Mouse (Mus musculus): ENCODE measurements around the gene Rhag. TPM values are rescaled to one million over a fixed set of nuclear protein-coding genes. Genes with fewer than 3 reads are reported as not detected.

The Rhag gene
- polyA plus RNA-seq (2012; ENCODE audit: insufficient read depth, low replicate concordance) = not detected in 2 replicates

GRCm38 (mm10) chr17:40810934-40811333 is at the start of gene Rhag:
Rhag (plus strand) TSS chr17:40811126.
- TF ChIP-seq GATA1 (IDR thresholded peaks at IDR 0.05; ENCODE audit: borderline replicate concordance, low read length) (no peak), FLI1 (IDR thresholded peaks at IDR 0.05; ENCODE audit: low read length) (no peak)
- no peaks in the 10 kb centered on the region for H3K36me3 ChIP-seq (replicated peaks; ENCODE audit: low read length)
- peaks cover 12% of the 10 kb centered on the region for H3K4me1 ChIP-seq
- no peaks in the 10 kb centered on the region for H3K27me3 ChIP-seq (replicated peaks)
- no peaks in the 10 kb centered on the region for H3K9me3 ChIP-seq
- H3K4me3 ChIP-seq (replicated peaks) = no peak within 1 kb of the TSS

DNA sequence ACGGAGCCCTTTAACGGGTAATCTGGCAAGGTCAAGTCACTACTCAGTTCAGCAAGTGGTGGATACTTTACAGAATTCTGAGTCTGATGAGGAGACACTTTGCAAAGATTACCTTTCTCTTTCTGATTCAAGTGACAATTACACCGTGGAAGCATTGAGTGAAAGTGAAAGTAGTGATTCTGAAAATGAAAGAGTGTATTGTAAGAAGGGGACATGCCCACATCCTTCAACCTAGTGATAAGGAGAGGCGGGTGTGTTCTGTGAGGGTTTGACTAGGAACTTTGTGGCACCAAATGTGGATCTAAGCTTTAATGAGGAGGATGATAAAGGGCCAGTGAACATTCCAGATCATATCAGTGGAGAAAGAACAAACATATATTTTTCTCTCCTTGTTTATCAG is 47.3 kb upstream of the Rhag start:
- no peaks in the 10 kb centered on the region for H3K9me3 ChIP-seq
- no peaks in the 10 kb centered on the region for H3K36me3 ChIP-seq (replicated peaks; ENCODE audit: low read length)
- peaks cover 4% of the 10 kb centered on the region; the same call in 1 of the 2 replicates for H3K4me1 ChIP-seq
- no peak for TF ChIP-seq GATA1 (IDR thresholded peaks at IDR 0.05; ENCODE audit: borderline replicate concordance, low read length)
- TF ChIP-seq FLI1 (IDR thresholded peaks at IDR 0.05; ENCODE audit: low read length) = no peak
- no peaks in the 10 kb centered on the region for H3K27me3 ChIP-seq (replicated peaks)
- H3K4me3 ChIP-seq (replicated peaks) = peak overlapping the region; percentile 85

DNA sequence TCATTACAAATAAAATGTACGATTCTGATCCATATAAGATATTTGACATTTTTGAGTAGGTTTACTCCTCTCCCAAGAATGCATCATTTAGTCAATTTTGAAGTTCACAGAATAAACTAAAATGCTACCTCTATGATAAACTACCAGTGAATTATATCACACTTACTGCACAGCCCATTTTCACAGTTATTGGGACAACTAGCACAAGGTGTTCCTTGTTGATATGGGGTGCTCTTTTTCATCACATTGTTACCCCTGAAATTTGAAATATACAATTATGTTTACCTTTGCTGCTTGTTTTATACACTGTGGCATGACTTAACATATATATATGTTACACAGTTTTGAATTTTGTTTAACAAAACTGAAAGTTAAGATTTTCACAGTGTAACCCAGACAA is 43.8 kb upstream of the Rhag start:
- no peak overlapping the region for H3K4me3 ChIP-seq (replicated peaks)
- H3K9me3 ChIP-seq = no peaks in the 10 kb centered on the region
- no peaks in the 10 kb centered on the region for H3K27me3 ChIP-seq (replicated peaks)
- TF ChIP-seq GATA1 (IDR thresholded peaks at IDR 0.05; ENCODE audit: borderline replicate concordance, low read length) = no peak
- TF ChIP-seq FLI1 (IDR thresholded peaks at IDR 0.05; ENCODE audit: low read length) = no peak
- peaks cover 4% of the 10 kb centered on the region; the same call in 1 of the 2 replicates for H3K4me1 ChIP-seq
- H3K36me3 ChIP-seq (replicated peaks; ENCODE audit: low read length) = no peaks in the 10 kb centered on the region

DNA sequence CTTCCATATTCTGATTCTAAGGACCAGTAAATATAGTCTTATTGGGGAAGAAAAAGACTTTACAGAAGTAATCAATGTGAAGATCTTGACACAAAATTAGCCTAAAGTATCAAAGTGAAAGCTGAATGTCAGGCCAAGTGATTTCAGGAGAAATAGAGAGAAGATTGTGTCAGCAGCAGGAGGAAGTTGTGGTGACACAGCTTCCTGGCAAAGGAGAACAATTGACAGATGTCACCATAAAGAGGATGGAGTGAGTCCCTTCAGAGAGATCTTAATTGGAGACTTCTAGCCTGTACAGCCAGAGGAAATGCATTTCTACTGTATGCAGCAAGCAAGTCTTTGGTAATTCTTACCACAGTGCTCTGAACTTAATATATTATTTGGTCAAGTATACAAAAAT is 21.0 kb upstream of the Rhag start:
- H3K4me3 ChIP-seq (replicated peaks) = no peak overlapping the region
- TF ChIP-seq FLI1 (IDR thresholded peaks at IDR 0.05; ENCODE audit: low read length) (no peak), GATA1 (IDR thresholded peaks at IDR 0.05; ENCODE audit: borderline replicate concordance, low read length) (no peak)
- no peaks in the 10 kb centered on the region for H3K27me3 ChIP-seq (replicated peaks)
- no peaks in the 10 kb centered on the region for H3K36me3 ChIP-seq (replicated peaks; ENCODE audit: low read length)
- peaks cover 21% of the 10 kb centered on the region for H3K4me1 ChIP-seq
- H3K9me3 ChIP-seq = no peaks in the 10 kb centered on the region

DNA sequence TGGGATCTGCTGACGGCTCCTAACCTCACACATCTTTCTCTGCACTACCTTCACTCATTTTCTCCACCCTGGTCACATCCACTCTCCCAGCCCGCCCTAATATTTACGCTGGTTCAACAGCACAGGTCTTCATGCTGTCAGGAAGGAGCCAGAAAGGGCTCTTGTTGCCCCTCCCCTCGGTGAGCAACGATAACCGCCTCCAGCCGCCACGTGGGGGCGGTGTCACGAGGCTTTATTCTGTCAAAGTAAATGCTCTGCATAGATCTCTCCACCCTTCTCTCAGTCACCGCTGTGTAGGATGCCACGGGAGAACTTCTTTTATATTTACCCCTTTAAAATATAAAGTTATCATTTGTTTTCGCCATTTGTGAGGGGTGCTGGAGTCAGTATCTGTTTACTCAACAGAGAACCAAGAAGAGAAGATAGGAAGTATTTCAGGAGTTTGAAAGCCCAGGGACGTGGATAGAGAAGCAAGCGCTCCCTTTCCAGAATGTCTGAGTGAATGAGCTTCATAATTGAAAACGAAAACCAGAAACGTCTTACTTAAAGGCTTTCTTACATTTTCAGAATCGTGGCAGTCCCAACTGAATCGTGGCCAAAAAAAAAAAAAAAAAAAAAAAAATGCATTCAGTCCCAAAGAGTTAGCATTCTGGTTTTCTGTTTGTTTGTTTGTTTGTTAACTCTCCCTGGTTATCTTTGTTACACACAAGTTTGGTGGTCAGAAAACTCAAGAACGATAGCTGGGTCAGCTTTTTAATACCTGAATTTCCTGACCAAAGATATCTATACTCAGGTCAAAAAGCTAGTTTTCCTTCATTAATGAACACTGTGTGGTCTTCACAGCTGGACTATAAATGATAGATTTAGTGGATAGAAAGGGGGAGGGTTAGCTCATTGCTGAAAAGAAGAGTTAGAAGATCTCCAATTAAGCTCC is 16.7 kb upstream of the Rhag start:
- no peaks in the 10 kb centered on the region for H3K9me3 ChIP-seq
- H3K4me1 ChIP-seq = peaks cover 16% of the 10 kb centered on the region
- no peaks in the 10 kb centered on the region for H3K36me3 ChIP-seq (replicated peaks; ENCODE audit: low read length)
- no peak for TF ChIP-seq FLI1 (IDR thresholded peaks at IDR 0.05; ENCODE audit: low read length)
- TF ChIP-seq GATA1 (IDR thresholded peaks at IDR 0.05; ENCODE audit: borderline replicate concordance, low read length) = no peak
- no peaks in the 10 kb centered on the region for H3K27me3 ChIP-seq (replicated peaks)
- H3K4me3 ChIP-seq (replicated peaks) = no peak overlapping the region

DNA sequence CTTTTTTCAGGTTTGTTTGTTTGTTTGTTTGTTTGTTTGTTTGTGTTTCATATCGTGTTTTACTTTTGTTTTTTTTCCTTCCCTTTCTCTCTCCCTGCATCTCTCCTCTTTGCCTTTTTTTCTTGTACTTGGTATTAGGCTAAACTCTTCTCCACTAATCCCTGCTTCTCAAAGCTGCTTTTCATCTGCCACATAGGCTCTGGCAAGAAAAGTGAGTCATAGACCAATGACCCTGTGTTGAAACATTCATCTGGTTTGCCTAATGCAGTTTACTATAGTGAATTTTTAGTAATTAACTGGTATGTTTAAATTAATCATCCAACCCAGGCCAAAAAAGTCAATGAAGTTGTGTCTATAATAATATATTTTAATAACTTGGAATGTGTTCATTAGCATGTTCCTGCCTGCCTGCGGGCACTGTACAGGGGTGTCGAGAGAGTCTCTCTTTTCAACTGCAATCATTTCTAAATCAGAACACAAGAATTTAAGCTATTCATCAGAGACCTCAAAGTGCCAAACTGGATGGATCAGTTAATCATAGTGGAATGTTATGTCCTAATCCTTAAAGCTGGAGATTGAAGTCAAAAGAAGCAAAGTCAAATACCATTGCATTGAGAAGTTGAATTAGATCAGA is 8.1 kb upstream of the Rhag start:
- H3K27me3 ChIP-seq (replicated peaks) = no peaks in the 10 kb centered on the region
- no peak overlapping the region for H3K4me3 ChIP-seq (replicated peaks)
- no peaks in the 10 kb centered on the region for H3K9me3 ChIP-seq
- TF ChIP-seq FLI1 (IDR thresholded peaks at IDR 0.05; ENCODE audit: low read length) (no peak), GATA1 (IDR thresholded peaks at IDR 0.05; ENCODE audit: borderline replicate concordance, low read length) (no peak)
- H3K4me1 ChIP-seq = peaks cover 9% of the 10 kb centered on the region
- H3K36me3 ChIP-seq (replicated peaks; ENCODE audit: low read length) = no peaks in the 10 kb centered on the region

GRCm38 (mm10) chr17:40806550-40806949 is 4.4 kb upstream of the Rhag start:
- Histone ChIP-seq H3K36me3 (replicated peaks; ENCODE audit: low read length) (no peaks in the 10 kb centered on the region), H3K4me3 (replicated peaks) (peak overlapping the region; percentile 80), H3K27me3 (replicated peaks) (no peaks in the 10 kb centered on the region), H3K9me3 (no peaks in the 10 kb centered on the region), H3K4me1 (peaks cover 12% of the 10 kb centered on the region)
- no peak for TF ChIP-seq GATA1 (IDR thresholded peaks at IDR 0.05; ENCODE audit: borderline replicate concordance, low read length)
- no peak for TF ChIP-seq FLI1 (IDR thresholded peaks at IDR 0.05; ENCODE audit: low read length)

DNA sequence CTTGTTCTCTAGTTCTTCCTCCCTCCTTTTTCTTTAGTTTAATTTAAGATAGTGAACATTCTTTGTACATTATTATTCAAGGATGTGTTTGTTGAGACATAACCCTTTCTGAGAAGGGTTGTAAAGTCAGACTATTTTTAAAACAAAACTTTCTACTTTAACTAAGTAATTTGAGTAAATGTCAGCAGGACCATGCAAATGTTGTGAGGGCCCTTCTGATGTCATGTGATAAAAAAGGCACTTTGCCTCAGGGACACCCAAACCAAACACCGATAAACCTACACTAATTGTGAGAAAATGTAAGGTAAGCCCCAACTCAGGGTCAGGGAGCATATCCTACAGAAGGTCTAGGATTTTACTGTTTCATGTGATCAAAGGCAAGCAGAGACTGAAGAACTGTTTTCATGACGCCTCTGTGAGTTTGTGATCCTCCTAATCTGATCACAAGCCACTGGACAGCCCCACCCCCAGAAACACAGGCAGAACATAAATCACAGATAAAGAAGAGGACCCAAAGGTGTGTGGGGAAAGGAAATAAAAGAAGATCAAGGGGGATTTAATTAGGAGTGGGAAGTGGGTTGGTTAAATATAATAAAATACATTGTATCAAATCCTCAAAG is 3.9 kb upstream of the Rhag start, which contains the start of gene Crisp2:
TSS of gene Crisp2 (minus strand) at position 51 of the 620 bp plus-strand sequence.
- TF ChIP-seq GATA1 (IDR thresholded peaks at IDR 0.05; ENCODE audit: borderline replicate concordance, low read length) (no peak), FLI1 (IDR thresholded peaks at IDR 0.05; ENCODE audit: low read length) (no peak)
- no peaks in the 10 kb centered on the region for H3K27me3 ChIP-seq (replicated peaks)
- H3K4me3 ChIP-seq (replicated peaks) = peak within 1 kb of the TSS; percentile 80
- no peaks in the 10 kb centered on the region for H3K36me3 ChIP-seq (replicated peaks; ENCODE audit: low read length)
- H3K9me3 ChIP-seq = no peaks in the 10 kb centered on the region
- peaks cover 12% of the 10 kb centered on the region for H3K4me1 ChIP-seq

- TF ChIP-seq GATA1 (IDR thresholded peaks at IDR 0.05; ENCODE audit: borderline replicate concordance, low read length) (no peak), FLI1 (IDR thresholded peaks at IDR 0.05; ENCODE audit: low read length) (no peak)
Measured at GRCm38 (mm10) chr17:40808071-40808470, 2.9 kb upstream of the Rhag start.

More at GRCm38 (mm10) chr17:40808071-40808470, 2.9 kb upstream of the Rhag start:
- H3K27me3 ChIP-seq (replicated peaks) = no peaks in the 10 kb centered on the region
- H3K4me3 ChIP-seq (replicated peaks) = no peak overlapping the region
- H3K36me3 ChIP-seq (replicated peaks; ENCODE audit: low read length) = no peaks in the 10 kb centered on the region
- H3K9me3 ChIP-seq = no peaks in the 10 kb centered on the region
- H3K4me1 ChIP-seq = peaks cover 12% of the 10 kb centered on the region

Data from megakaryocyte, embryonic 14.5 days (primary cell).